Mouse (Mus musculus) heart, embryonic 11.5 days (tissue): ENCODE data around the gene Mtmr4. TPM values are rescaled to one million over a fixed set of nuclear protein-coding genes. Genes with fewer than 3 reads are reported as not detected.

Experiments
- ATAC-seq: fragments of 200-750 bp; cut with Nextera tagmentation; replicated peaks from 2 replicates; pipeline ENCODE4 v1.8.0; 2017; ENCODE audit warnings: moderate library complexity; ENCODE audit not compliant: insufficient number of reproducible peaks, low FRiP score, low TSS enrichment
- H3K27ac ChIP-seq: fragments of 300-500 bp; sonication (generic); 2 replicates; pipeline ENCODE4 v1.5.1; 2014; ENCODE audit warnings: mild to moderate bottlenecking, low read depth, low read length
- H3K27me3 ChIP-seq: fragments of 300-500 bp; sonication (generic); 2 replicates; pipeline ENCODE4 v1.6.1; 2014; ENCODE audit warnings: mild to moderate bottlenecking, low read length, mixed read lengths; ENCODE audit not compliant: control insufficient read depth, insufficient read depth
- H3K36me3 ChIP-seq: fragments of 300-500 bp; sonication (generic); 2 replicates; pipeline ENCODE4 v1.6.1; 2014; ENCODE audit warnings: mild to moderate bottlenecking, low read length, moderate library complexity, mixed read lengths; ENCODE audit not compliant: control insufficient read depth, insufficient read depth
- H3K4me1 ChIP-seq: fragments of 300-500 bp; sonication (generic); 2 replicates; pipeline ENCODE4 v1.6.1; 2014; ENCODE audit warnings: low read length; ENCODE audit not compliant: control insufficient read depth, insufficient read depth
- H3K4me2 ChIP-seq: fragments of 300-500 bp; sonication (generic); 2 replicates; pipeline ENCODE4 v1.6.1; 2014; ENCODE audit warnings: mild to moderate bottlenecking, moderate library complexity
- H3K4me3 ChIP-seq: fragments of 300-500 bp; sonication (generic); 2 replicates; pipeline ENCODE4 v1.5.1; 2014; ENCODE audit warnings: low read depth, low read length
- H3K9ac ChIP-seq: fragments of 300-500 bp; sonication (generic); 2 replicates; pipeline ENCODE4 v1.6.1; 2014; ENCODE audit warnings: mild to moderate bottlenecking, low read depth, low read length, moderate library complexity
- H3K9me3 ChIP-seq: fragments of 300-500 bp; sonication (generic); replicated peaks from 2 replicates; pipeline ENCODE4 v1.6.1; 2016; ENCODE audit warnings: low read length; ENCODE audit not compliant: control insufficient read depth
- WGBS: fragments of 180-500 bp; shearing (Covaris S2); extraction: QIAGEN DNeasy Blood & Tissue Kit; methylation state at CpG from one replicate; pipeline ENCODE4 v1.1.7; 2014; ENCODE audit not compliant: insufficient replicate concordance; 5-methylcytosine and 5-hydroxymethylcytosine counted together
- polyA plus RNA-seq: library from polyadenylated mRNA; unstranded; fragments of >200 nt; fragmentation: Nextera tagmentation; extraction: Ambion mirVana; gene quantifications from 2 replicates; pipeline ENCODE4 v1.2.1, GENCODE M21; 2014

The Mtmr4 gene
- polyA plus RNA-seq, 1 experiment from 2014 or later: 23.4 TPM

DNA sequence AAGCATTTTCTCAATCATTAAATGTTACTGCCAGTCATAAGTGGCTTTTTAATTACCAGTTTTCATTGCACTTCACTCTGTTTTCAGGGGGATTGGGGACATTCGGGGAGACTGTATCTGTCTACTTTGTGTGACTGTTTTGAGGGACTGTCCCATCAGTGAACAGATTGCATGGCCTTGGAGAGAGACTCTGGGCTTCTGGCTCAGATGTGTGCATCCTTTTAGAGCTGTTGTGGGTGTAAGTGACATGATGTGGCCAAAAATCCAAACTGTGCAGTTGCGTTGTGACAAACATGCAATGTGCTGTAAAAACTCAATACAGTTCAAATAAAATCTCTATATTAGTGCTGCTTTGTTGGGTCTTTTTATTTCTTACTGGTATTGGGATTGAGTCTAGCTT, 24.0 kb downstream of the Mtmr4 start:
- Histone ChIP-seq H3K9ac (no peak overlapping the region), H3K36me3 (peaks cover 56% of the 10 kb centered on the region), H3K4me1 (no peaks in the 10 kb centered on the region), H3K27ac (no peak overlapping the region), H3K4me2 (no peak overlapping the region), H3K9me3 (no peaks in the 10 kb centered on the region), H3K4me3 (no peak overlapping the region), H3K27me3 (no peaks in the 10 kb centered on the region)
- WGBS: 88% methylated on average over 2 of the region's 2 CpGs
- ATAC-seq: no peak

DNA sequence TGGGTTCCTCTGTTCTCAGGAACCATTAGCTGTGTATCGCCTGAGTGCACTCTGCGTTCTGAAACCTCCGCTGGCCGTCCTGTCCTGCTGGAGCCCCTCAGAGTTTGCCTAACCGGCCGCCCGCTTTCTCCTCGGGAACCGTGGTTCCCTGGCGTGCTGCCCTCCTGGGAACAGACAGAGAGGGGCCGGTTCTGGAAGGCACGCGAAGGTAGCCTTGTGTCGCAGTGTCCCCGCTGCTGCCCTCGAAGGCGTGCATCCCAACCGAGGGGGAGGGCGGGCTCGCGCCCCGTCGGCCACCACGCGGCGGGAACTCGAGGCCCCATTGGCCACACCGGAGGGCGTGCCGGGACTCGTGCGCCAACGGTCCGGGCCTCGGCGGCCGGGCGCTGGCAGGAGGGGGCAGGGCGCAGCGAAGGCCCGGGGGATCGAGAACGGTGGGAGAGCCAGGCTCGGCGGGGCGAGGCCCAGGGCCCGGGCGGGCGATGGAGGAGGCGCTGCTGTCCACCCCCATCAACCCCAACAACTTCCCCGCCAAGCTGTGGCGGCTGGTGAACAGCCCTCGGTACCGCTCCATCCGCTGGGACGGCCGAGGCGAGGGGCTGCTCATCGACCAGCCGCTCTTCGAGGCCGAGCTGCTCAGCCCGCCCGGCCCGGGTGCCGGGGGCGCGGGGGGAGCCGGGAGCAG, 25.0 kb downstream of the Mtmr4 start, which contains the start of gene Hsf5:
Gene Hsf5, plus strand, starts transcription at position 375 of the 685 bp plus-strand sequence.
- no peak within 1 kb of the TSS for H3K4me3 ChIP-seq
- no peaks in the 10 kb centered on the region for H3K27me3 ChIP-seq
- H3K36me3 ChIP-seq: peaks cover 47% of the 10 kb centered on the region
- no peak within 1 kb of the TSS for H3K4me2 ChIP-seq
- 79% methylated on average over 48 of the region's 69 CpGs for WGBS
- ATAC-seq: no peak
- no peaks in the 10 kb centered on the region for H3K4me1 ChIP-seq
- no peak within 1 kb of the TSS for H3K27ac ChIP-seq
- H3K9me3 ChIP-seq: no peaks in the 10 kb centered on the region
- H3K9ac ChIP-seq: no peak within 1 kb of the TSS

DNA sequence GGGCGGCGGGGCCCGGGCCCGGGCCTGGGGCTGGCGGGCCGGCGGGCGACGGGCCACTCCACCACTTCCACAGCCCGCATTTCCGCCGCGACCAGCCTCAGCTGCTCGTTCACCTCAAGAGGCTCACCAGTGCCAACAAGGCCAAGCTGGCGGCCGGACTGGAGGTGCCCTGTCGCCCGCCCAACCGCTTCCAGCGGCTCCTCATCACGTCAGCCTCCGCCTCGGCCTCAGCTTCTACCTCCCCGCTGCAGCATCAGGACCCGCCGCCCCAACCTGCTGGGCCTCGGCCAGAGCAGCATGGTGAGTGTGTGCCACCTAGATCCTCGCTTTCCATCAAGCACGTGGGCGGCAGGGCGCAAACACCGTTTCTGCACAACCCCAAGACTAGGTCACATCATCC, 25.6 kb downstream of the Mtmr4 start:
- Histone ChIP-seq H3K9ac (no peak overlapping the region), H3K9me3 (no peaks in the 10 kb centered on the region), H3K27me3 (no peaks in the 10 kb centered on the region), H3K27ac (no peak overlapping the region), H3K4me1 (no peaks in the 10 kb centered on the region), H3K4me3 (no peak overlapping the region), H3K4me2 (no peak overlapping the region), H3K36me3 (peaks cover 40% of the 10 kb centered on the region)
- 90% methylated on average over 28 of the region's 32 CpGs for WGBS
- no peak for ATAC-seq

DNA sequence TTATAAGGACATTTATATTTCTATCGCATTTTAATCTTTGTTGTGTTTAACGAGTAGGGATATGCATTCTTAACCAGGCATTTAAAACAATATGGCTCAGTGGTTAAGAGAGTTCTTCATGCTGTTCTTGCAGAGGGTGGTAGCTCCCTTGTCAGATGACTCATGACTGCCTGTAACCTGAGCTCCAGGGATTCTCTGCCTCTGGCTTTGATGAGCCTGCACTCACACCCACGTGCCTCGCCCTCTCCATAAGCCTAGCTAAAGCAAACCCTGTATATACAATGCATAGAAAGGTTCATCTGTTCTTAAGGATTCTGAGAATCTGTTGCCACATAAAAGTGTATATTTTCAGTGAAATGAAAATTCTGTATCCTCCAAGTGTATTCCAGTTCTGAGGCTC, 31.2 kb downstream of the Mtmr4 start:
- Histone ChIP-seq H3K9me3 (no peaks in the 10 kb centered on the region), H3K4me3 (no peak overlapping the region), H3K4me1 (no peaks in the 10 kb centered on the region), H3K9ac (no peak overlapping the region), H3K4me2 (no peak overlapping the region), H3K27ac (no peak overlapping the region), H3K36me3 (peaks cover 8% of the 10 kb centered on the region; the same call in 1 of the 2 replicates), H3K27me3 (no peaks in the 10 kb centered on the region)
- WGBS: 65% methylated on average over 4 of the region's 4 CpGs
- no peak for ATAC-seq

DNA sequence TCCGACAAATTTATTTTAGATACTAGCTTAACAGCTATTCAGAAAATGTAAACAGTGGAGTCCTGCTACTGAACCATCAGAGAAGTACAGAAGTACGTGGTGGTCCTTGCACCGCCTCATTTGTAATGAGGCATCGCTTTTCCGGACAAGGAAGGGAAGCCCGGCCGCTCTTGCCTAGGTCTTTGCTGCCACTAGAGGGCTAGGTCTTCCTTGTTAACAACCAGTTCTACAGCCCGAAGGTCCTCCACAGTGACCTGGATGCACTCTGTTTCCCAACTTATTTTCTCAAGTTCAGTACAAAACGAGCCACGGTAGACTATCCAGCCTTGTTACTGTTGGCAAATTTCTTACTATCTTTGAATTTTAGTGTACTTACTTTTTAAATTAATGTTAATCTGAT, 37.9 kb downstream of the Mtmr4 start:
- no peak overlapping the region for H3K9ac ChIP-seq
- H3K4me1 ChIP-seq: no peaks in the 10 kb centered on the region
- no peak overlapping the region for H3K4me2 ChIP-seq
- 30% methylated on average over 10 of the region's 10 CpGs for WGBS
- ATAC-seq: no peak
- H3K9me3 ChIP-seq: no peaks in the 10 kb centered on the region
- H3K27ac ChIP-seq: no peak overlapping the region
- no peaks in the 10 kb centered on the region; the same call in 1 of the 2 replicates for H3K36me3 ChIP-seq
- H3K4me3 ChIP-seq: no peak overlapping the region
- no peaks in the 10 kb centered on the region for H3K27me3 ChIP-seq

DNA sequence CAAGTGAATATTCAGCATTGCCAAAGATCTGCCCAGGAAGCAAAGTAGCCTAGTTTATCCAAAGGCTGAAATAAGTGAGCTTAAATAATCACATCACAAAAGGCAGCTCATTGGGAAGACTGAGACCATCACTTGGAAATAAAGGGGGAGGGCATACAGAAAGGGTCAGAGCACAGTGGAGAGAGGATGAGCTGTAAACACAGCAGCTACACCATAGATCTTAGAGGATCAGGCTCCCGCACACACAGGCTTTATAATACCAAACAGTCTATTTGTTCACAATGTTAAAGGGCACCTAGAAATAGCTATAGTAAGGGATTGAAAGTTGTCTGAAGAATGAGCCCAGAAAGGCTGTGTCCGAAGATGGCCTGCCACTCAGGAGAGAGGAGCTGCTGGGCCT, 46.8 kb downstream of the Mtmr4 start:
- 17% methylated on average over 2 of the region's 2 CpGs for WGBS
- Histone ChIP-seq H3K4me1 (0 out of 2 replicates have a peak, but pooled peaks cover 3% of the 10 kb centered on the region), H3K27ac (peak overlapping the region; percentile 64; the same call in 1 of the 2 replicates), H3K36me3 (no peaks in the 10 kb centered on the region), H3K4me3 (peak overlapping the region; percentile 52), H3K9me3 (no peaks in the 10 kb centered on the region), H3K4me2 (peak overlapping the region; percentile 76), H3K9ac (peak overlapping the region; percentile 80), H3K27me3 (no peaks in the 10 kb centered on the region)
- ATAC-seq: no peak

DNA sequence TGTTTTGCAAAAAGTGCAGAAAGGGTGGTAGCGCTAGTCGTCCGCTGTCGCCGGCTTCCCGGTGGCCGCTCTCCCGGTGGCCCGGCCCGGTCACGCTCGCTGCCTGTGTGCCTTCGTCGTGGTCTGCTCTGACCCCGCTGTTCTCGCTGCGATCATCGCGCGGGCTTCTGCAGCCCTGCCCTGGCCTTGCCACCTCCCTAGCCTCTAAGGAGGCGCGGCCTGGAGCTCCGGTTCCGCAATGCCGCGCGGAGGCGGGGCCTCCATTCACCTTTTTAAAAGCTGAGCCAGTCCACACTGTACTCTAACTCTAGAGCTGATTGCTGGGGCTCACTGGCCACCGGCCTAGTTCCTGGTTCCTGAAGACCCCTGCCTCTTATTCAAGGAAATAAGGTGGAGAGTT, 47.2 kb downstream of the Mtmr4 start:
- Histone ChIP-seq H3K9me3 (no peaks in the 10 kb centered on the region), H3K4me2 (peak overlapping the region; percentile 76), H3K9ac (peak overlapping the region; percentile 80), H3K4me3 (peak overlapping the region; percentile 52), H3K27me3 (no peaks in the 10 kb centered on the region), H3K4me1 (0 out of 2 replicates have a peak, but pooled peaks cover 3% of the 10 kb centered on the region), H3K27ac (peak overlapping the region; percentile 64; the same call in 1 of the 2 replicates), H3K36me3 (no peaks in the 10 kb centered on the region)
- peak; percentile 84 for ATAC-seq
- under 1% methylated on average over 29 of the region's 29 CpGs for WGBS

DNA sequence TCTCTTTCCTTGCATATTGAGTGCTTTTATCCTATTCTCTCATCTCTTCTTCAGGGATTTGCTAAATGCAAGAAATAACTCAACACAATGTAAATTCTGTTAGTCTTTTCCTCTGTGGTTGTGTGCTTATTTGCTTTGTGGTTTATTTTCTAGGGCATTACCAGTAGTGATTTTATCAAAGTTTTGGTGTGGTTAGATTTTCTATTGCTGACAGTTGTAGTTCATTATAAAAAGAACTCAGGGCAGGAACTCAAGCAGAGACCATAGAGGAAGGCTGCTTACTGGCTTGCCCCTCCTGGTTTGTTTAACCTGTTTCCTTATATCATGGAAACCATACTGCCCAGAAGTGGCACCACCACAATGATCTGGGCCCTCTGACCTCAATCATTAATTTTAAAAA, 50.9 kb downstream of the Mtmr4 start:
- no peak for ATAC-seq
- no peaks in the 10 kb centered on the region for H3K36me3 ChIP-seq
- H3K9me3 ChIP-seq: no peaks in the 10 kb centered on the region
- H3K4me3 ChIP-seq: no peak overlapping the region
- H3K4me1 ChIP-seq: 0 out of 2 replicates have a peak, but pooled peaks cover 3% of the 10 kb centered on the region
- no peaks in the 10 kb centered on the region for H3K27me3 ChIP-seq
- H3K27ac ChIP-seq: no peak overlapping the region
- no peak overlapping the region for H3K4me2 ChIP-seq
- no peak overlapping the region for H3K9ac ChIP-seq

DNA sequence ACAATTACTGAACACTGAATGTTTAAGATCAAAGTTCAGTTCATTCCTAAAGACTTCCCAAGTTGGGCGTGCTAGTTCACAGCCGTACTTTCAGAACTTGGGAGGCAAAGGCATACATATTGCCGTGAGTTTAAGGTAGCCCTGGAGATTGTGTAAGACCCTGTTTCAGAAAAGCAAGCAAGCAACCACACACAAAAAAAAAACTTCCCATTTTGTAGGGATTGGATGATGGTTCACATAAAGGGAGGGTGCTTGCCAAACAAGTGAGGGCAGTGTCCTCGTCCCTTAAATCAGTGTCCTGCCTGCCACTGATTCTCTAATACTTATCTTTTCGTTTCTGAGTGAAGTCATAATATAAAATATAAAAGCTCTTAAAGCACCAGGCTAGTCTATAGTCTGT, 62.7 kb downstream of the Mtmr4 start:
- Histone ChIP-seq H3K4me1 (no peaks in the 10 kb centered on the region), H3K27ac (no peak overlapping the region), H3K27me3 (no peaks in the 10 kb centered on the region), H3K9ac (no peak overlapping the region), H3K4me3 (no peak overlapping the region), H3K36me3 (no peaks in the 10 kb centered on the region), H3K9me3 (no peaks in the 10 kb centered on the region), H3K4me2 (no peak overlapping the region)
- WGBS: 74% methylated on average over 5 of the region's 5 CpGs
- ATAC-seq: no peak
